ENCODE assay signal across 8 mouse cellular contexts in genomic region chr6:90809077-90809840, GRCm38 (mm10).
A peak's percentile ranks its signal among the peaks of the same experiment; 100 is the strongest.
DNase-seq lines count a peak whose midpoint lies in the region; ATAC-seq and TF ChIP-seq lines count a peak whose summit lies in the region.

No protein-coding gene starts in this region.

- no peak for TF ChIP-seq CTCF in liver, postnatal 0 days (IDR thresholded peaks at IDR 0.05; ENCODE audit: low read depth)
- TF ChIP-seq CTCF in lung, postnatal 0 days (IDR thresholded peaks at IDR 0.05), result no peak

- no peak for TF ChIP-seq EP300 in liver, postnatal 0 days (IDR thresholded peaks at IDR 0.05; ENCODE audit: low read depth)
- no peak for TF ChIP-seq EP300 in lung, postnatal 0 days (IDR thresholded peaks at IDR 0.05)

- peaks cover 28% of the 10 kb centered on the region for H3K27me3 ChIP-seq in embryonic facial prominence, embryonic 10.5 days (replicated peaks; ENCODE audit: low read depth, poor library complexity, severe bottlenecking)
- H3K27me3 ChIP-seq in heart, embryonic 12.5 days (replicated peaks), result peaks cover 12% of the 10 kb centered on the region
- 0 out of 2 replicates have a peak, but pooled peaks cover 3% of the 10 kb centered on the region for H3K27me3 ChIP-seq in limb, embryonic 12.5 days
- H3K27me3 ChIP-seq in liver, postnatal 0 days (ENCODE audit: insufficient read depth, low read length), result peaks cover 14% of the 10 kb centered on the region; the same call in 1 of the 2 replicates
- H3K27me3 ChIP-seq in lung, postnatal 0 days (replicated peaks; ENCODE audit: insufficient read depth, low read length), result no peaks in the 10 kb centered on the region

- H3K4me2 ChIP-seq in heart, embryonic 12.5 days, result peak overlapping the region; percentile 25
- peak overlapping the region; percentile 63; the same call in 1 of the 2 replicates for H3K4me2 ChIP-seq in limb, embryonic 12.5 days
- H3K4me2 ChIP-seq in liver, postnatal 0 days (ENCODE audit: low read depth, low read length), result no peak overlapping the region
- no peak overlapping the region for H3K4me2 ChIP-seq in lung, postnatal 0 days (replicated peaks; ENCODE audit: low read depth, low read length)

- no peaks in the 10 kb centered on the region for H3K36me3 ChIP-seq in embryonic facial prominence, embryonic 10.5 days (replicated peaks)
- no peaks in the 10 kb centered on the region for H3K36me3 ChIP-seq in heart, embryonic 12.5 days
- H3K36me3 ChIP-seq in limb, embryonic 12.5 days, result no peaks in the 10 kb centered on the region
- no peaks in the 10 kb centered on the region for H3K36me3 ChIP-seq in liver, postnatal 0 days (replicated peaks; ENCODE audit: insufficient read depth, low read length)
- H3K36me3 ChIP-seq in lung, postnatal 0 days (ENCODE audit: insufficient read depth, low read length), result no peaks in the 10 kb centered on the region

- ATAC-seq in heart, embryonic 12.5 days (ENCODE audit: insufficient number of reproducible peaks, low FRiP score), result peak; percentile 33; the same call in 1 of the 2 replicates
- no peak for ATAC-seq in limb, embryonic 12.5 days (ENCODE audit: insufficient number of reproducible peaks, insufficient read depth, low FRiP score, low TSS enrichment, low read depth)
- no peak for ATAC-seq in liver, postnatal 0 days
- no peak for ATAC-seq in lung, postnatal 0 days

- no peaks in the 10 kb centered on the region for H3K9me3 ChIP-seq in embryonic facial prominence, embryonic 10.5 days
- H3K9me3 ChIP-seq in heart, embryonic 12.5 days (replicated peaks), result no peaks in the 10 kb centered on the region
- H3K9me3 ChIP-seq in limb, embryonic 12.5 days, result no peaks in the 10 kb centered on the region
- no peaks in the 10 kb centered on the region for H3K9me3 ChIP-seq in liver, postnatal 0 days (ENCODE audit: low read length)
- no peaks in the 10 kb centered on the region for H3K9me3 ChIP-seq in lung, postnatal 0 days (ENCODE audit: low read length)

- 61% methylated on average over 11 of the region's 11 CpGs for WGBS in embryonic facial prominence, embryonic 10.5 days
- WGBS in heart, embryonic 12.5 days, result 40% methylated on average over 11 of the region's 11 CpGs
- 62% methylated on average over 11 of the region's 11 CpGs for WGBS in limb, embryonic 12.5 days
- 57% methylated on average over 11 of the region's 11 CpGs for WGBS in liver, postnatal 0 days (ENCODE audit: insufficient replicate concordance)
- WGBS in lung, postnatal 0 days, result 54% methylated on average over 11 of the region's 11 CpGs

- H3K27ac ChIP-seq in embryonic facial prominence, embryonic 10.5 days (replicated peaks), result no peak overlapping the region
- H3K27ac ChIP-seq in heart, embryonic 12.5 days (ENCODE audit: poor library complexity, severe bottlenecking), result peak overlapping the region; percentile 87
- H3K27ac ChIP-seq in limb, embryonic 12.5 days, result no peak overlapping the region
- H3K27ac ChIP-seq in liver, postnatal 0 days (ENCODE audit: low read depth), result no peak overlapping the region
- H3K27ac ChIP-seq in lung, postnatal 0 days (ENCODE audit: low read length), result no peak overlapping the region

- peak; percentile 74 for DNase-seq in cerebellum, adult 11 months
- no peak for DNase-seq in cerebellum, postnatal 4 days (ENCODE audit: low spot score in 2 of 2)
- DNase-seq in embryonic facial prominence, embryonic 10.5 days (ENCODE audit: low spot score), result no peak
- DNase-seq in liver, postnatal 0 days, result no peak
- DNase-seq in lung, postnatal 0 days (ENCODE audit: low spot score), result no peak
- no peak for DNase-seq in embryo, embryonic 10.5 days (ENCODE audit: low spot score)

- peak overlapping the region; percentile 52 for H3K4me3 ChIP-seq in embryonic facial prominence, embryonic 10.5 days
- H3K4me3 ChIP-seq in heart, embryonic 12.5 days, result no peak overlapping the region
- H3K4me3 ChIP-seq in limb, embryonic 12.5 days (replicated peaks), result peak overlapping the region; percentile 34
- no peak overlapping the region for H3K4me3 ChIP-seq in liver, postnatal 0 days (ENCODE audit: low read depth, low read length)
- no peak overlapping the region for H3K4me3 ChIP-seq in lung, postnatal 0 days (ENCODE audit: low read depth, low read length)

- peaks cover 38% of the 10 kb centered on the region for H3K4me1 ChIP-seq in embryonic facial prominence, embryonic 10.5 days
- H3K4me1 ChIP-seq in heart, embryonic 12.5 days (replicated peaks), result peaks cover 80% of the 10 kb centered on the region
- peaks cover 24% of the 10 kb centered on the region for H3K4me1 ChIP-seq in limb, embryonic 12.5 days (replicated peaks)
- no peaks in the 10 kb centered on the region for H3K4me1 ChIP-seq in liver, postnatal 0 days (ENCODE audit: insufficient read depth)
- H3K4me1 ChIP-seq in lung, postnatal 0 days (ENCODE audit: insufficient read depth, low read depth, low read length), result no peaks in the 10 kb centered on the region

- H3K9ac ChIP-seq in heart, embryonic 12.5 days, result peak overlapping the region; percentile 63; the same call in 1 of the 2 replicates
- H3K9ac ChIP-seq in limb, embryonic 12.5 days (replicated peaks), result peak overlapping the region; percentile 23; the same call in 1 of the 2 replicates
- no peak overlapping the region for H3K9ac ChIP-seq in liver, postnatal 0 days (replicated peaks)
- no peak overlapping the region for H3K9ac ChIP-seq in lung, postnatal 0 days (replicated peaks; ENCODE audit: low read depth)

Comparison
In these comparisons a context has a peak if more than half of its experiments do, and no peak if none do; other contexts are left out.
1. H3K4me3 ChIP-seq: peak in embryonic facial prominence, embryonic 10.5 days (single experiment) and limb, embryonic 12.5 days (single experiment); none in heart, embryonic 12.5 days (single experiment), liver, postnatal 0 days (single experiment) and lung, postnatal 0 days (single experiment).
2. H3K4me2 ChIP-seq: peak in heart, embryonic 12.5 days (single experiment) and limb, embryonic 12.5 days (single experiment); none in liver, postnatal 0 days (single experiment) and lung, postnatal 0 days (single experiment).
3. H3K9ac ChIP-seq: peak in heart, embryonic 12.5 days (single experiment) and limb, embryonic 12.5 days (single experiment); none in liver, postnatal 0 days (single experiment) and lung, postnatal 0 days (single experiment).